Mouse (Mus musculus): ENCODE measurements around the gene Zfp809. TPM values are rescaled to one million over a fixed set of nuclear protein-coding genes. Genes with fewer than 3 reads are reported as not detected.
"Not testable (repeated sequence)": the region's sequence is repeated elsewhere in the genome, so short reads cannot be mapped to it uniquely, and the experiment has no call there.

Gene Zfp809
- polyA plus RNA-seq, 1 experiment from 2014 or later: 20.0 TPM

- Histone ChIP-seq H3K4me3 (ENCODE audit: low read depth, low read length) (no peak overlapping the region), H3K9me3 (ENCODE audit: low read length) (no peaks in the 10 kb centered on the region), H3K4me2 (replicated peaks; ENCODE audit: low read depth, low read length) (no peak overlapping the region), H3K27me3 (replicated peaks; ENCODE audit: insufficient read depth, low read length) (no peaks in the 10 kb centered on the region), H3K9ac (replicated peaks; ENCODE audit: low read depth) (no peak overlapping the region), H3K27ac (ENCODE audit: low read length) (no peak overlapping the region), H3K4me1 (ENCODE audit: insufficient read depth, low read depth, low read length) (no peaks in the 10 kb centered on the region), H3K36me3 (ENCODE audit: insufficient read depth, low read length) (no peaks in the 10 kb centered on the region)
- WGBS: 28% methylated on average over 7 of the region's 8 CpGs
- DNase-seq (ENCODE audit: low spot score) (peak; percentile 63), ATAC-seq (peak; percentile 79)
- 0 out of 2 replicates have a peak, but pooled peaks have one; percentile 41 for TF ChIP-seq EP300 (IDR thresholded peaks at IDR 0.05)
- no peak for TF ChIP-seq CTCF (IDR thresholded peaks at IDR 0.05)
Measured at GRCm38 (mm10) chr9:22217858-22218493, 7.5 kb upstream of the Zfp809 start.

- no peaks in the 10 kb centered on the region for H3K9me3 ChIP-seq (ENCODE audit: low read length)
- no peaks in the 10 kb centered on the region for H3K36me3 ChIP-seq (ENCODE audit: insufficient read depth, low read length)
- H3K4me2 ChIP-seq (replicated peaks; ENCODE audit: low read depth, low read length): no peak overlapping the region
- H3K27ac ChIP-seq (ENCODE audit: low read length): no peak overlapping the region
- WGBS: 97% methylated on average over 4 of the region's 4 CpGs
- no peaks in the 10 kb centered on the region for H3K4me1 ChIP-seq (ENCODE audit: insufficient read depth, low read depth, low read length)
- H3K27me3 ChIP-seq (replicated peaks; ENCODE audit: insufficient read depth, low read length): no peaks in the 10 kb centered on the region
- H3K4me3 ChIP-seq (ENCODE audit: low read depth, low read length): no peak overlapping the region
- TF ChIP-seq EP300 (IDR thresholded peaks at IDR 0.05) (no peak), CTCF (IDR thresholded peaks at IDR 0.05) (no peak)
- no peak for ATAC-seq
- H3K9ac ChIP-seq (replicated peaks; ENCODE audit: low read depth): no peak overlapping the region
- no peak for DNase-seq (ENCODE audit: low spot score)
Measured at GRCm38 (mm10) chr9:22224066-22224465, 1.4 kb upstream of the Zfp809 start.

GRCm38 (mm10) chr9:22224536-22225503, 694 bp upstream of the Zfp809 start:
- Histone ChIP-seq H3K9ac (replicated peaks; ENCODE audit: low read depth) (0 out of 2 replicates have a peak overlapping the region, but pooled peaks have one; percentile 29), H3K9me3 (ENCODE audit: low read length) (no peaks in the 10 kb centered on the region), H3K36me3 (ENCODE audit: insufficient read depth, low read length) (no peaks in the 10 kb centered on the region), H3K4me1 (ENCODE audit: insufficient read depth, low read depth, low read length) (no peaks in the 10 kb centered on the region), H3K4me2 (replicated peaks; ENCODE audit: low read depth, low read length) (peak overlapping the region; percentile 67), H3K27me3 (replicated peaks; ENCODE audit: insufficient read depth, low read length) (no peaks in the 10 kb centered on the region), H3K27ac (ENCODE audit: low read length) (peak overlapping the region; percentile 96), H3K4me3 (ENCODE audit: low read depth, low read length) (peak overlapping the region; percentile 77)
- TF ChIP-seq EP300 (IDR thresholded peaks at IDR 0.05): no peak
- peak; percentile 50 for TF ChIP-seq CTCF (IDR thresholded peaks at IDR 0.05)
- WGBS: 23% methylated on average over 17 of the region's 17 CpGs
- DNase-seq (ENCODE audit: low spot score) (peak; percentile 84), ATAC-seq (peak; percentile 45)

- H3K4me1 ChIP-seq (ENCODE audit: insufficient read depth, low read depth, low read length); H3K27me3 ChIP-seq (replicated peaks; ENCODE audit: insufficient read depth, low read length); DNase-seq (ENCODE audit: low spot score); ATAC-seq; H3K36me3 ChIP-seq (ENCODE audit: insufficient read depth, low read length); H3K9me3 ChIP-seq (ENCODE audit: low read length): not testable (repeated sequence)
- WGBS: 72% methylated on average over 5 of the region's 7 CpGs
- Histone ChIP-seq H3K4me2 (replicated peaks; ENCODE audit: low read depth, low read length) (peak overlapping the region; percentile 67), H3K27ac (ENCODE audit: low read length) (peak overlapping the region; percentile 96), H3K4me3 (ENCODE audit: low read depth, low read length) (peak overlapping the region; percentile 77), H3K9ac (replicated peaks; ENCODE audit: low read depth) (peak overlapping the region; percentile 70)
Measured at GRCm38 (mm10) chr9:22226389-22226673, 817 bp downstream of the Zfp809 start.

GRCm38 (mm10) chr9:22226846-22227245, 1.3 kb downstream of the Zfp809 start:
- Histone ChIP-seq H3K4me2 (replicated peaks; ENCODE audit: low read depth, low read length) (no peak overlapping the region), H3K27ac (ENCODE audit: low read length) (peak overlapping the region; percentile 66), H3K27me3 (replicated peaks; ENCODE audit: insufficient read depth, low read length) (no peaks in the 10 kb centered on the region), H3K4me1 (ENCODE audit: insufficient read depth, low read depth, low read length) (no peaks in the 10 kb centered on the region), H3K9me3 (ENCODE audit: low read length) (no peaks in the 10 kb centered on the region), H3K36me3 (ENCODE audit: insufficient read depth, low read length) (no peaks in the 10 kb centered on the region), H3K9ac (replicated peaks; ENCODE audit: low read depth) (no peak overlapping the region), H3K4me3 (ENCODE audit: low read depth, low read length) (no peak overlapping the region)
- no peak for TF ChIP-seq EP300 (IDR thresholded peaks at IDR 0.05)
- no peak for TF ChIP-seq CTCF (IDR thresholded peaks at IDR 0.05)
- ATAC-seq (no peak), DNase-seq (ENCODE audit: low spot score) (peak; percentile 56)
- WGBS: 69% methylated on average over 15 of the region's 15 CpGs

GRCm38 (mm10) chr9:22229386-22230026, 4.0 kb downstream of the Zfp809 start:
- Histone ChIP-seq H3K9me3 (ENCODE audit: low read length) (no peaks in the 10 kb centered on the region), H3K36me3 (ENCODE audit: insufficient read depth, low read length) (no peaks in the 10 kb centered on the region), H3K27ac (ENCODE audit: low read length) (no peak overlapping the region), H3K4me1 (ENCODE audit: insufficient read depth, low read depth, low read length) (no peaks in the 10 kb centered on the region), H3K4me3 (ENCODE audit: low read depth, low read length) (no peak overlapping the region), H3K9ac (replicated peaks; ENCODE audit: low read depth) (no peak overlapping the region), H3K27me3 (replicated peaks; ENCODE audit: insufficient read depth, low read length) (no peaks in the 10 kb centered on the region), H3K4me2 (replicated peaks; ENCODE audit: low read depth, low read length) (no peak overlapping the region)
- DNase-seq (ENCODE audit: low spot score) (no peak), ATAC-seq (no peak)
- no peak for TF ChIP-seq EP300 (IDR thresholded peaks at IDR 0.05)
- TF ChIP-seq CTCF (IDR thresholded peaks at IDR 0.05): no peak
- WGBS: 70% methylated on average over 7 of the region's 7 CpGs

All from lung, postnatal 0 days (tissue).